Mouse (Mus musculus) testis, adult 2 months (tissue): ENCODE measurements at regions not wholly inside any gene's neighbourhood (a gene's known extent, or its start where the extent isn't known, plus 50 kb on each side); places are given as distances from the start of the nearest gene placed in this dataset.

Experiments
- H3K27ac ChIP-seq: fragments of 200-500 bp; 2 replicates; pipeline ENCODE4 v1.5.1; 2012; ENCODE audit warnings: low read depth, low read length; ENCODE audit not compliant: control insufficient read depth, insufficient read depth
- H3K27me3 ChIP-seq: fragments of 200-500 bp; 2 replicates; pipeline ENCODE4 v1.6.1; 2012; ENCODE audit warnings: mild to moderate bottlenecking, low read length, moderate library complexity; ENCODE audit not compliant: control insufficient read depth, insufficient read depth
- H3K36me3 ChIP-seq: fragments of 200-500 bp; 2 replicates; pipeline ENCODE4 v1.6.1; 2012; ENCODE audit warnings: mild to moderate bottlenecking, low read length; ENCODE audit not compliant: control insufficient read depth, insufficient read depth
- H3K4me1 ChIP-seq: fragments of 200-500 bp; 2 replicates; pipeline ENCODE4 v1.6.1; 2012; ENCODE audit warnings: low read length; ENCODE audit not compliant: control insufficient read depth, insufficient read depth
- H3K4me3 ChIP-seq: fragments of 200-500 bp; 2 replicates; pipeline ENCODE4 v1.5.1; 2012; ENCODE audit warnings: low read depth, mild to moderate bottlenecking, low read length, moderate library complexity, mixed read lengths; ENCODE audit not compliant: control insufficient read depth
- CTCF ChIP-seq: fragments of 200-500 bp; IDR thresholded peaks from 2 replicates; pipeline ENCODE4 v1.5.1; 2012; ENCODE audit warnings: low read depth, mild to moderate bottlenecking, inconsistent platforms, low read length, moderate library complexity; ENCODE audit not compliant: control insufficient read depth, insufficient read depth, insufficient replicate concordance
- POLR2A ChIP-seq: fragments of 200-500 bp; IDR thresholded peaks from 2 replicates; pipeline ENCODE4 v1.6.1; 2012; ENCODE audit warnings: low read depth, mild to moderate bottlenecking, inconsistent platforms, low read length, moderate library complexity; ENCODE audit not compliant: control insufficient read depth

DNA sequence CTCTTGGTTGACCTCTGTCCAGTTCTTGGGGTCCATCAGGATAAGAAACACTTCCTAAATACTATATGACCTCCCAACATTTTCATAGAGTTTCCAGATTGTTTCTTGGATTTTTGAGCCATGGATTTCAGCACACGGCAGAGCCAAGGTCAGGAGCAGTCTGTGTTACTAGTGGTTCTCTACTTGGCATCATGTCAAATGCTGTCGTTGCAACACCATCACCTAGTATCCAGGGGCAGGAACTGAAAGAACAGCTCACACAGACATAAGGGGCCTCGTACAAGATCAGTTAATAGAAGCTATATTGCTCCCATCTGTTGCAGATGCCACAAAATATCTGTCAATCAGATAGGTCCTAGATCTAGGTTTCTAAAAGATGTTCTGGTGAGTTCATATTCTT lies 173.1 kb downstream of the Trib2 start:
- no peak for TF ChIP-seq CTCF
- no peak for TF ChIP-seq POLR2A
- H3K4me3 ChIP-seq: no peak overlapping the region

DNA sequence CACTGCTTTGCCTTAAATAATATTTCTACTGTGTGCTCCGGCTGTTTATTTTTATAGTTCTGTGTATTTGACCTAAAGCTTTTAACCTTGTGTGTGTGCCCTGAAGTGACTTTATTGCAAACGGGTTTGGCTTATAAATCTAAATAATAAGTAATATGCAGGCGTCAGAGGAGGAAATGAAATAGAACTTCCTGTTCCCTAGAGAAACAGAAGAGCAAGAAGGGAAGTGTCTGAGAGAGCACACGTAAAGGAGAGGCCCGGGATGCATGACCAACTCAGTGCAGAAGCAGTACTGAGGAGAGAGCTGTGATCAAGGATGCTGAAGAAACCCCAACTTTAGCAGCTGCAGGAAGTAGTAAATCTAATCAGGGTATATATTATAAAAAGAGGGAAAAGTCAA lies 176.4 kb downstream of the Trib2 start:
- Histone ChIP-seq H3K27me3 (no peaks in the 10 kb centered on the region), H3K36me3 (no peaks in the 10 kb centered on the region), H3K4me3 (no peak overlapping the region), H3K27ac (no peak overlapping the region), H3K4me1 (no peaks in the 10 kb centered on the region)
- TF ChIP-seq POLR2A (no peak), CTCF (no peak)

More for the DNA sequence above, 173.1 kb downstream of the Trib2 start:
- Histone ChIP-seq H3K4me1 (no peaks in the 10 kb centered on the region), H3K27me3 (no peaks in the 10 kb centered on the region), H3K27ac (no peak overlapping the region), H3K36me3 (no peaks in the 10 kb centered on the region)

GRCm38 (mm10) chr12:15629971-15630370 lies 186.8 kb downstream of the Trib2 start:
- Histone ChIP-seq H3K4me3 (no peak overlapping the region), H3K27me3 (no peaks in the 10 kb centered on the region), H3K27ac (no peak overlapping the region), H3K36me3 (no peaks in the 10 kb centered on the region), H3K4me1 (no peaks in the 10 kb centered on the region)
- no peak for TF ChIP-seq POLR2A
- no peak for TF ChIP-seq CTCF

DNA sequence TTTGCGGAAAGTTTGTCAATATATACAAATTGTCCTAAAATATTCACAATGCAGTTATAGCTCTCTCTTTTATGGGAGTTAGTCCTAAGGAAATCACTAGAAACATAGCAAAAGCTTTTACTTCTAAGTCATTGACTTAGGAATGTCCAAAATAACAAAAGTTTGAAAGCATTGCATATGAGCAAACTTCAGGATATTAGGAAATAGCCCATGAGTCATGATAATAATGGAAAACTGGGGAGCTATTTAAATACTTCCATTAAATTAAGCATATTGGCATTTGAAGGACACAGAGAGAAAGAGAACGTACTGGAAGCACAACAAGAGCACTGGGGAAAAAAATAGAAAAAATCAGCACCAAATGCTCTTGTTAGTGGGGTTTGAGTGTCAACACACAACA lies 197.2 kb downstream of the Trib2 start:
- TF ChIP-seq CTCF: no peak
- TF ChIP-seq POLR2A: no peak
- Histone ChIP-seq H3K36me3 (no peaks in the 10 kb centered on the region), H3K4me3 (no peak overlapping the region), H3K27ac (no peak overlapping the region), H3K4me1 (no peaks in the 10 kb centered on the region), H3K27me3 (no peaks in the 10 kb centered on the region)

DNA sequence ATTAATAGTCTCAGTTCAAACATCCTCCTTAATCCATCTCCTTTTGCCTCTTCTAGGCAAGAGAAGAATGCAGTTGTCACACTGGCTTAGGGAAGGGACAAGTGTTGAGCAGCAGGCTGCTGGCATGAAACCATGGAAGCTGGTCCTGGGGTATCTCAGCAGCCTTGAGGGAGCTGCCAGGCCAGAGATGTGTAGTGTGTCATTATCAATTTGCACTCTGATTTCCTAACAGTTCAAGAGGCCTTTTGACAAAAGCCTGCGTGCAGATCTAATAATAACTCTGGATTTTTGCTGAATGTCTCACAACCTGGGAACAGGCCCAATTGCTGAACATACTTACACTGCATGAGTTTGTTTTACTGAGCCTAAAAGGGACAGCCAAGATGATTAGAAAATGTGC lies 199.4 kb downstream of the Trib2 start:
- no peak overlapping the region for H3K27ac ChIP-seq
- no peaks in the 10 kb centered on the region for H3K27me3 ChIP-seq
- H3K4me1 ChIP-seq: no peaks in the 10 kb centered on the region
- H3K4me3 ChIP-seq: no peak overlapping the region
- no peak for TF ChIP-seq CTCF
- TF ChIP-seq POLR2A: no peak
- H3K36me3 ChIP-seq: no peaks in the 10 kb centered on the region

DNA sequence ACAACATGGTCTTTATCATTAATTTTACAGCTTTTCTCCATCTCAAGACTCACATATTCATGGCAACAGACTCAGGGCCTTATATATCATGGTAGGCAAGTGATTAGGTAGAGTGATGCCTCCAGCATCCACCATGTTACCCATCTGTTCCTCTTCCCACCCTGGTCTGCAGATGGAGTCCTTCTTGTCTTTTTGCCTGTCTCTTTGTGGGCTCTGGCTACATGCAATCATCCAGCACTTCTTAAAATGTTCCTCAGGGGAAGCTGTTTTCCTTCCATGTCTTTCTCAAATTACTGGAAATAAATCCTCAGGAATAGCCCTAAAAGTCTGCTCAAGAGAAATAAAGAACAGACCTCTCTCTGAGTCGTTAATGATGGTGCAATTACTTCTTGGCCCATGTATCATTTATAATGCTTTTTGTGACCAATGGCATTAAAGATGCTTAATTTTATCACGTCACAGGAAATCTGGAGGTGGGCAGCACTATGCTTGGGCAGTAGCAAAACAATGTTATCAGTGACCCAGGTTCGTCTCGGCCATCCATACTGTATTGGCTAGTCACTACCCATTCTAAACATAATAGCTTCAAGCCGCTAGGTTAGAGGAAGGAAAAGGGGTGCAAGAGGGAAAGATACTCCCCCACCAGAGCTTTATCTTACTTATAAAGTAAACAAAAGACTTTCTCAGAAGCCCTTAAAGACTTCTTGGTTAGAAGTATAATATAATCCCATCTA lies 204.7 kb downstream of the Trib2 start:
- Histone ChIP-seq H3K4me3 (no peak overlapping the region), H3K4me1 (no peaks in the 10 kb centered on the region), H3K27me3 (no peaks in the 10 kb centered on the region), H3K27ac (no peak overlapping the region), H3K36me3 (no peaks in the 10 kb centered on the region)
- TF ChIP-seq POLR2A (no peak), CTCF (no peak)

DNA sequence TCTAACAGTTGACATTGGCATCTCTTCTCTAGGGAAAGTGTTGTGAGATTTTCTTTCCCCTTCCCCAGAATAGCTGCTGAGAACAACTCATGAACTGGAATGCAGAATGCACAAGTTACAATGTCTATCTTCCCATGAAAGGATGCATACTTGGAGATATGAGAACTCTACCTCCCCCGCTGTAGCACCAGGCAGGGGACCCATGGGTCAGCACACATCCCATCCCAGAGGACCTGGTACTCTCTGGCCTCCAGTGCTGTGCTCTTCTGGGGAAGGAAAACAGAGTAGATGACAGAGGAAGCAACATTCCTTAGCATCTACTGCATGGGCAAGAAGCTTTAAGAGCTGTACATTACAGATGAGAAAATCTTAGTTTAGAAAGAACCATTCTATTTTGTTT lies 209.6 kb downstream of the Trib2 start:
- no peak for TF ChIP-seq CTCF
- TF ChIP-seq POLR2A: no peak
- H3K27ac ChIP-seq: 0 out of 2 replicates have a peak overlapping the region, but pooled peaks have one; percentile 49
- H3K27me3 ChIP-seq: no peaks in the 10 kb centered on the region

More for the DNA sequence above, 209.6 kb downstream of the Trib2 start:
- H3K4me1 ChIP-seq: no peaks in the 10 kb centered on the region
- H3K36me3 ChIP-seq: no peaks in the 10 kb centered on the region
- H3K4me3 ChIP-seq: no peak overlapping the region
